Mouse (Mus musculus) layer of hippocampus, adult 8-10 months (tissue): ENCODE results near the gene Pla2r1. TPM values are rescaled to one million over a fixed set of nuclear protein-coding genes. Genes with fewer than 3 reads are reported as not detected.

Experiments used
- DNase-seq, 2 experiments: peaks; one replicate each; pipeline ENCODE4 v3.0.0; 2022; ENCODE audit warnings: low spot score in 2 of 2
- total RNA-seq, 4 experiments: library from RNA; stranded (reverse); gene quantifications; 2 replicates each; pipeline ENCODE4 v1.2.4; 2022

The Pla2r1 gene
- total RNA-seq: 1 to 10 TPM in 2 of 4 experiments, under 1 TPM in 2; 0.56 to 1.0 (median 0.85) TPM

DNA sequence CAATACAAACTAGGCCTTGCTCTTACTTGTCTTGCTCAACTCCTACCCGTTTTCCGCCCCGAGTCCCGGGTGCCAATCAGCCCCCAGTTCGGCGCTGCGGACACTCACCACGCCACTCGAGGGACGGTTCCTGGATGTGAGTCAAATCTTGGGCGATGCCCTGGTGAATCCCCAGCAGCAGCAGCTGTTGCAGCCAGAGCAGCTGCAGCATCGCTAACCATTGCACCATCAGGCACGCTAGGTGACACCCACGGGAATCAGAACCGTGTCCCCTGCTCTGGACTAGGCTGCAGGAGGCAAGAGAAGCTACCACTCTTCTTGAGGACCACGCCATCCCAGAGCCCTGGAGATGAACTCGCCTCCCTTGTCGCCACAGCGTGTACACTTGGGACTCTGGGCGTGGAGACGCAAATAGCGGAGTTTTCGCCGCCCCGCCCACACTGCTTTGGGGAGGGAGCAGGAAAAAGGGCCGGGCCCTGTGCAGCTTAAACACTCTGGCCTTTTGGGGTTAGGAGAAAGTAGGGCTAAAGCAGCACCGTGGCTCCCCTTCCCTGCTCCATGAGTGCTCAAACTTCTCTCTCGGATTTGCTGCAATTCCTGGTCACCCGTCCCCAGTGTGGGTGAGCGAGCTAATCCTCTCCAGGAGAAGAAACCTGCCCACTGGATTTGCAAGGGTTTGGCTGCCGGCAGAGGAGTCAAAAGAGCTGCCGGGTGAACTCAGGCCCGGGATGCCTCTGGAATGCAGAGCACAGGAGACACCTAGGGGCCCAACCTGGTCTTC, at the start of gene Pla2r1:
Gene Pla2r1 (minus strand): TSS at position 407 of the 781 bp plus-strand sequence.
- DNase-seq: no peak

GRCm38 (mm10) chr2:60601326-60601725, 48.2 kb upstream of the Pla2r1 start:
- no peak for DNase-seq

DNA sequence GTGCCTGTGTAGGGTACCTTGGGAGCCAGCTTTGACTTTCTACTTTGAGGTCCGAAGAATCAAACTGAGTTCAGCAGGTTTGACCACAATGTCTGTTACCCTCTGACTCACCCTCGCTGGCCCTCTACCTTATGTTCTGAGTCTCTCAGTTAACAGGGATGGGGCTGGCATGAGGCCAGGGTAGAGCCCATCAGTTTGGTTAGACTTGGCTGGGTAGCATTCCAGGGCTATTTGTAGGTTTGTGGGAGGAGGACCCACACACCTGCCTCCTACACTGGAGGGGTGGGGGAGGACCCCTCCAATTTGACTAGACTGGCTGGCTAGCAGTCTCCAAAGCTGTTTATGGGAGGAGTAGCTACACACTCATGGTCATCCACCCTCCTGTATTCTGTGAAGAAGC, 47.8 kb upstream of the Pla2r1 start:
- no peak for DNase-seq

DNA sequence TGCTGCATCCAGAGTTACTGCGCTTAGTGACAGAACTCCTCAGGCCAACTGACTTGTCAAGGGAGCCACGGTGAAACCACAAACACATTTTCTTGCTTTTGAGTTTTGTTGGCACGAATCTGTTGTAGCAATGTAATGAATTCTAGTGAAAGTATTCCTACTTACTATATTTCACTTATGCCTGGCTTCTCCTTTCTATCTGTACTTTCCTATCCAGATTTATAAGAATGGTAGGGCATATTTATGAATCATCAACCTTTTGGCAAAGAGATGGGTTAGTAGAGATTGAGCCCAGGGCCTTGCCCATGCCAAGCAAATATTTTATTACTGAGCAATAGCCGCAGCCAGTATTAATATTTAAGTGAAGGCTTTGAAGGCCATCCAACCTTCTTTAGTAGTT, 30.3 kb upstream of the Pla2r1 start:
- no peak for DNase-seq

- no peak for DNase-seq
Observed at GRCm38 (mm10) chr2:60554561-60554960, 1.5 kb upstream of the Pla2r1 start.

GRCm38 (mm10) chr2:60552177-60552901, 769 bp downstream of the Pla2r1 start:
- DNase-seq: no peak

DNA sequence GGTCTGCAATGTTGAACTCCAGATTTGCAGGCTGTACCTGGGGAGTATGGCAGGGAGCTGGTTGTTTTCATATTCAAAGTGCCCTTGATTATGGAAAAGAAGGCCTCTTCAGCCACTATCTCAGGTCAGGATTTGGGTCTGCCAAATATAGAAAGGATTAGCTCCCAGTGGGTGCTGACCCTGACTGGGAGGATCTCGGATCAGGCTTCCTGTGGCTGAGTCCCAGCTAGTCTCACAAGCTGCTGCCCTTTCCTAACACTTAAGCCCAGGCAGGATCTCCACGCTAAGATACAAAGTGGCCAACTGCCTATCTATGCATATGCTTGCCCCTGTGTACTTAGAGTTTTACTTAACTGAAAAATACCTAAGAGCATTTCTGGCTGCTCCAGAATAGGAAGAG, 1.4 kb downstream of the Pla2r1 start:
- DNase-seq: no peak

- no peak for DNase-seq
Observed at GRCm38 (mm10) chr2:60550521-60550920, 2.6 kb downstream of the Pla2r1 start.

- no peak for DNase-seq
Observed at GRCm38 (mm10) chr2:60549851-60550250, 3.3 kb downstream of the Pla2r1 start.

- DNase-seq: no peak
Observed at GRCm38 (mm10) chr2:60546082-60546481, 7.0 kb downstream of the Pla2r1 start.

DNA sequence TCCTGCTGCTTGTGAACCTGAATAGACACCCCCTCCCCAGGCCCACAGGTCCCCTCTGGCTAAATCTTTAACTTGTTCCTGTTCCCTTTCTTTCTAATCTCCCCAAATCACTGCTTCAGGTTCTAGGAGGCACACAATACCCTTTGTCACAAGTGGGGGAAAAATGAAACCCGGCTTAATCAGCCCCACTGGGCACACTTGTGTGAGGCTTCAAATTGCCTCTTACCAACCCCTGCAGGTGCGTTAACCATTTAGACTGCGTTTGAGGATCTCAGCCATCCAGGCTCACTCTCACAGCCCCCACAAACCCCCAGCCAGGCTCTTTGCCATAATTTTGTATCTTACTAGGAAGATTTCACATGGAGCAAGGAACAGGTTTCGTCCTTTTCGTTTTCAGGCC, 9.1 kb downstream of the Pla2r1 start:
- DNase-seq: no peak

DNA sequence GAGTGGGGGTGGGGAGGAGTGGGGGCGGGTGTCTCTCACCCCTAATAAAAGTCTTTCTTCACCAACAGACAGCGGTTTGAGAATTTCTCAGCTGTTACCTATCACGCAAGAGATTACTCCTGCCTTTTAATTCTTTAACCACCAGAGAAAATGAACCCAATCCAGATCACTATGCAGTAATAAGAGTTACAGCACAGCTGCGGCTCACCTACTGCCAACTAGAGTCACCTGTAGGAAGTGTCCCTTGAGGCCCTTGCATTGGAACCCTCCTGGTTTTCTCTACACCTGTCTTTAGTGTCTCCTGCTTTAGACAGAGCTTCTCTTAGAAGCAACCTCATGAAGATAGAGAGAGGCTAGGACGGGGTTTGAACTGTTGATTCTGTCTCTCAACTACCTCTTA, 11.4 kb downstream of the Pla2r1 start:
- no peak for DNase-seq

- no peak for DNase-seq
Observed at GRCm38 (mm10) chr2:60540346-60540745, 12.8 kb downstream of the Pla2r1 start.

GRCm38 (mm10) chr2:60538710-60539109, 14.4 kb downstream of the Pla2r1 start:
- no peak for DNase-seq

- DNase-seq: no peak
Observed at GRCm38 (mm10) chr2:60538274-60538673, 14.8 kb downstream of the Pla2r1 start.

DNA sequence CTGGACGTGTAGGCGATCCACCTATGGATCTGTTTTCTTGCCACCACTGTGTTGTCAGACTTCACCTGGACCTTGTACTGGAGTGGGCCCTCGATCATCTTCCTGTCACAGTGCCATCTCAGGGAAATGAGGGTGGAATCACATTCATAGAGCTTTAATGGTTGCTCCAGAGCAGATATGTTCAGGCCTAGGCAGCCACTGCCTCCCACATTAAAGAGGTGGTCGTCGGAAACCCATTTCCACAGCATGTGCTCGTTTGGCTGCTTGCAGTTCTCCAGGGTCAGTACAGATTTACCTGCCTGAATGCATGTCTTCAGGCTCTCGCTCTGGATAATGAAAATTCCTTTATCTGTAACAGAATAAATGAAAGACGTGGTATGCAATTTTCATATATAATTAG, 18.4 kb downstream of the Pla2r1 start:
- DNase-seq: no peak

DNA sequence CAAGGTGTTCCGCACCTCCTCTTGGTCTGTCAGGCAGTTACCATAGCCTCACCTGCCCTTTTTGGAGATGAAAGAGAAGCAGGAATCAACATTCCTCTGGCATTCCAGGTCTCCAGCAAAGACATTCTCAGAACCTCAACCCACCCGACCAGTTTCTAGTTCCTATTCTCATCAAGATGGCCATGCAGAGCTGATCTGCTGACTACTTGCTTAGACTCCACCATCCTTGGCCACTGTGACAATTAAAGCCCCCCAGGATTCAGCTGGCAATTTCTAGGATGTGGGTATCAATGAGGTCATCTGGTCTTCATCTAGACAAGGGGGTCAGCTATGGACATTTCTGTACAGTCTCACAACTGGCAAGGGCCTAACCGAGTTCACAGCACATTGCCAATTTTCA, 20.1 kb downstream of the Pla2r1 start:
- no peak for DNase-seq

- DNase-seq: no peak
Observed at GRCm38 (mm10) chr2:60532495-60532894, 20.6 kb downstream of the Pla2r1 start.

- DNase-seq: no peak
Observed at GRCm38 (mm10) chr2:60515817-60516216, 37.3 kb downstream of the Pla2r1 start.

DNA sequence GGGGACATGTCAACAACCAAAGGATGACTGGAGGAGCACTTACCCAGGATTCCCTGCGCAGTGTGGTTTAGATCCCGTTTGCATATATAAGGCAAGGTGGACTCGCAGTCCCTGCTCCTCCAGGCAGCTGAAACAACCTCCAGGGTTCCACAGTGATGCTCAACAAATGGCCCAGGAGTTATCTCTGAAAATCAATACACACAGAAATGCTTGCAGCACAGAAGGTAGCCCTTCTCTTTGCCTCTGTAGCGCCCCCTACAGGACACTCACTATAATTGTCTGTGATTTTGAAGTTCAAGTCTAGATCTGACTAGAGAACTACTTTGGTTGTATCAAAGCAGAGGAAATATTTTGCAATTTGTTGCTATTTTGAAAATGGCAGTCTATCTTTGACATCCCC, 38.2 kb downstream of the Pla2r1 start:
- no peak for DNase-seq

DNA sequence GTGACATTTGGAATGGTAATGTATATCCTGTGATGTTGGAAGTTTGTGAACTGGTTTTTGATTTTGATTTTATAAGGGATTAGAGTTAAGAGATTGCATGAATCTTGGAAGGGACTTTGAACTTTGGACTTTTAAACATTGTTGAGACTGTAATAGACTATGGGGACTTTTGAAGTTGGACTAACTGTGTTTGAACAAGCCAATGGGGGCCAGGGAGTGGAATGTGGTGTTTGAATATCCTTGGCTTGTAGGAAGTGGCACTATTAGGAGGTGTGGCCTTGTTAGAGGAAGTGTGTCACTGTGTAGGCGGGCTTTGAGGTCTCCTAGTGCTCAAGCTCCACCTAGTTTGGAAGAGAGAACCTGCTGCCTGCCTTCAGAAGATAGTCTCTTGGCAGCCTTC, 42.4 kb downstream of the Pla2r1 start:
- no peak for DNase-seq

DNA sequence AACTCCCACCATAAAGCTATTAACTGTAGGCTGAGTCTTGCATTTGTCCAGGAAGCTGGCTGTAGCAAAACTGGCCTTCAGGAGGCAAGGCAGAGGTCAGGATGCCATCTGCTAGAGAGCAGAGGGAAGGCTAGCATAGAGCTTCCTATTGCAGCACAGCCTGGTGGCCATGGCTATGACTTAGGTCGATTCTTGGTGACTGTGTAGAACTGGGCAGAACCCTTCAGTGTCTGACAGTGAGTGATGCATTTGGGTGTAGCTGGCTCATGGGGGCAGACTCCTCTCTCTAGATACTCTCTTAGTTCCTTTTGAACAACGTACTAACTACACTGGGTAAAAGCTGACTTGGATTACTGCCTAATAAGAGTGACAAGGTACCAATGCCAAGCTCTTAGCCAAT, 48.0 kb downstream of the Pla2r1 start:
- DNase-seq: no peak

DNA sequence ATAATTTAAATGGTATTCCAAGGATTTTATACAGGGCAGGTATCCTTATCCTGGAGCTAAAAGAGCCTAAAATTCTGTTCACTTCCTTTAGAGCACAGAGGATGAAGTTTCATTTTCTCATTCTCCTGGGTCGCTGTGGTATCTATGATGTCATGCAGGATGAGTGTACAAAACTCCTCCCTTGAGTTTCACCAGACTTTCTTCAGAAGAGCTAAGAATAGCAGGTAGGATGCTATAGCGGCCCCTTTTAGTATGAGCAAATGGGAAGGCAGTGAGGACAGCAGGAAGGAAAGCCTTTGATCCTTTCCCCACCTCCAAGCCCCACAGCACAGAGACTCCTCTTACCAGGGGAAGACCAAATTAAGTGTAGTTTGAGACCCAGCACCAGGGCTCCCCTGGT, 48.4 kb downstream of the Pla2r1 start:
- DNase-seq: no peak
